Mouse (Mus musculus): ENCODE measurements at regions not wholly inside any gene's neighbourhood (a gene's known extent, or its start where the extent isn't known, plus 50 kb on each side); places are given as distances from the start of the nearest gene placed in this dataset.

- TF ChIP-seq POLR2A (IDR thresholded peaks at IDR 0.05; ENCODE audit: control insufficient read depth, low read depth, low read length): no peak
- no peak for TF ChIP-seq CTCF (IDR thresholded peaks at IDR 0.05; ENCODE audit: control insufficient read depth, insufficient read depth, insufficient replicate concordance, low read depth, low read length)
These were observed 1039.7 kb downstream of the Adam6a start for GRCm38 (mm10) chr12:114583371-114583770.

All from testis, adult 2 months (tissue).